Mouse (Mus musculus): ENCODE data around the gene Wee1.

- no peak for TF ChIP-seq EP300 (IDR thresholded peaks at IDR 0.05; ENCODE audit: low read depth)
- no peak for TF ChIP-seq CTCF (IDR thresholded peaks at IDR 0.05; ENCODE audit: low read depth)
Observed at GRCm38 (mm10) chr7:110157261-110157910, 35.5 kb downstream of the Wee1 start.
